Mouse (Mus musculus): ENCODE data around the gene Map2k6. TPM values are rescaled to one million over a fixed set of nuclear protein-coding genes. Genes with fewer than 3 reads are reported as not detected.

Map2k6 gene
- polyA plus RNA-seq, 1 experiment: 12.5 TPM

DNA sequence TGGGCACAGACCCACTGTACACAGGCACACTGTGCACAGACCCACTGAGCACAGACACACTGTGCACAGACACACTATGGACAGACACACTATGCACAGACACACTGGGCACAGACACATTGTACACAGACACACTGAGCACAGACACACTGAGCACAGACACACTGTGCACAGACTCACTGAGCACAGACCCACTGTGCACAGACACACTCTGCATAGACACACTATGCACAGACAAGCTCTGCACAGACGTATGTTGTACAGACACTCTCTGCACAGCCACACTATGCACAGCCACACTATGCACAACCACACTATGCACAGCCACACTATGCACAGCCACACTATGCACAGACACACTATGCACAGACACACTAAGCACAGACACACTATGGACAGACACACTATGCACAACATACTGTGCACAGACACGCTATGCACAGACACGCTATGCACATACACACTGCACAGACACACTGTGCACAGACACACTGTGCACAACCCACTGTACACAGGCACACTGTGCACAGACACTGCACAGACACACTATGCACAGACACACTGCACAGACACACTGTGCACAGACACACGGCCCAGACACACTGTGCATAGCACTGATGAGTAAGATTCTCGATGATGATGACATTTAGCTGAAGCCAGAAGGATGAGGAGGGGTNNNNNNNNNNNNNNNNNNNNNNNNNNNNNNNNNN lies 54.7 kb downstream of the Map2k6 start:
- 95% methylated on average over 5 of the region's 5 CpGs for WGBS

DNA sequence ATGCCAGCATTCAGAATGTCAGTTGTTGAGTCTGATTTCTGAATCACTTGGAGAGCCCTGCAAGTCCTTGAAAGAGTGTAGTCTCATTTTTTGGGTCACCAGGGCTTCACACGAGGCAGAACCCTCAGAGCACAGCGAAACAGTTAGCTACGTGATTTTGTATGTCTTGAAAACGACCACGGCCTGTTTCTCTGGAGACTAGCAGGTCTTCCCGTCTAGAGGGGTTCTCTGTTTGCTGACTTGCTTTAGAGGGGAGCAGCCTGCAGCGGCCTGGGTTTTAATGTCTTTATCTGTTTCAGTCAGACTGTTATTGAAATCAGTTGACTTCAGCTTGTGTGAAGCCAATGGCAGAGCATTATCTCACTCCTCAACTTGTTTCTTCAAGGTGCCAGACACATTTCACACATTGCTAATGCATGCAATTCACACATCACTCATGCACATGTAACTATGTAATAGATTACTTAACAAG lies 58.6 kb downstream of the Map2k6 start:
- H3K27me3 ChIP-seq (ENCODE audit: control insufficient read depth, insufficient read depth, low read length): no peaks in the 10 kb centered on the region
- H3K4me1 ChIP-seq (ENCODE audit: control insufficient read depth, insufficient read depth, low read length): no peaks in the 10 kb centered on the region
- WGBS: 81% methylated on average over 7 of the region's 7 CpGs
- H3K27ac ChIP-seq (ENCODE audit: insufficient read depth, low read length): no peak overlapping the region
- H3K4me3 ChIP-seq (replicated peaks; ENCODE audit: insufficient read depth, low read depth, low read length): no peak overlapping the region
- no peak for DNase-seq
- TF ChIP-seq CTCF (IDR thresholded peaks at IDR 0.05; ENCODE audit: borderline replicate concordance, insufficient read depth, low read depth, low read length) (no peak), POLR2A (IDR thresholded peaks at IDR 0.05; ENCODE audit: borderline replicate concordance, insufficient read depth, low read length) (no peak)

More for the DNA sequence above, 54.7 kb downstream of the Map2k6 start:
- Histone ChIP-seq H3K4me3 (replicated peaks; ENCODE audit: insufficient read depth, low read depth, low read length) (no peak overlapping the region), H3K27me3 (ENCODE audit: control insufficient read depth, insufficient read depth, low read length) (no peaks in the 10 kb centered on the region), H3K27ac (ENCODE audit: insufficient read depth, low read length) (no peak overlapping the region), H3K4me1 (ENCODE audit: control insufficient read depth, insufficient read depth, low read length) (peaks cover 3% of the 10 kb centered on the region; the same call in 1 of the 2 replicates)
- DNase-seq: no peak
- no peak for TF ChIP-seq CTCF (IDR thresholded peaks at IDR 0.05; ENCODE audit: borderline replicate concordance, insufficient read depth, low read depth, low read length)
- TF ChIP-seq POLR2A (IDR thresholded peaks at IDR 0.05; ENCODE audit: borderline replicate concordance, insufficient read depth, low read length): no peak

DNA sequence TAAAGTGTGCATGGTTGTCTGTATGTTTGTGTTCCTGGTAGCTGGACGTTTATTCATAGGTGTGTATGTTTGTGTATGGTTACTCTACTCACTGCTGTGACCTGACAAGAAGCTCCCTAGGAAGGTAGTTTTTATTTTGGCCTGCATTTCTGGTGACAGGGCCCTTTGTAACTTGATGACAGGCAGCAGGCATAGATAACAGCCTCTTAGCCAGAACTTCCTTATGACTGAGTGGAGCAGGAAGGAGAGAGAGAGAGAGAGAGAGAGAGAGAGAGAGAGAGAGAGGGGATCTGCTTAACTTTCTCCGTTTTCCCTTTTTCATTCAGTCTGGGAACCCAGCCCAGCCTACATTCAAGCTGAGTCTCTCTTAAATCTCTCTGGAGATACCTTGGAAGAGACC lies 61.6 kb downstream of the Map2k6 start:
- no peak for DNase-seq
- no peaks in the 10 kb centered on the region for H3K4me1 ChIP-seq (ENCODE audit: control insufficient read depth, insufficient read depth, low read length)
- WGBS: 54% methylated on average over 2 of the region's 2 CpGs
- TF ChIP-seq CTCF (IDR thresholded peaks at IDR 0.05; ENCODE audit: borderline replicate concordance, insufficient read depth, low read depth, low read length) (no peak), POLR2A (IDR thresholded peaks at IDR 0.05; ENCODE audit: borderline replicate concordance, insufficient read depth, low read length) (no peak)
- no peak overlapping the region for H3K4me3 ChIP-seq (replicated peaks; ENCODE audit: insufficient read depth, low read depth, low read length)
- H3K27ac ChIP-seq (ENCODE audit: insufficient read depth, low read length): no peak overlapping the region
- no peaks in the 10 kb centered on the region for H3K27me3 ChIP-seq (ENCODE audit: control insufficient read depth, insufficient read depth, low read length)

DNA sequence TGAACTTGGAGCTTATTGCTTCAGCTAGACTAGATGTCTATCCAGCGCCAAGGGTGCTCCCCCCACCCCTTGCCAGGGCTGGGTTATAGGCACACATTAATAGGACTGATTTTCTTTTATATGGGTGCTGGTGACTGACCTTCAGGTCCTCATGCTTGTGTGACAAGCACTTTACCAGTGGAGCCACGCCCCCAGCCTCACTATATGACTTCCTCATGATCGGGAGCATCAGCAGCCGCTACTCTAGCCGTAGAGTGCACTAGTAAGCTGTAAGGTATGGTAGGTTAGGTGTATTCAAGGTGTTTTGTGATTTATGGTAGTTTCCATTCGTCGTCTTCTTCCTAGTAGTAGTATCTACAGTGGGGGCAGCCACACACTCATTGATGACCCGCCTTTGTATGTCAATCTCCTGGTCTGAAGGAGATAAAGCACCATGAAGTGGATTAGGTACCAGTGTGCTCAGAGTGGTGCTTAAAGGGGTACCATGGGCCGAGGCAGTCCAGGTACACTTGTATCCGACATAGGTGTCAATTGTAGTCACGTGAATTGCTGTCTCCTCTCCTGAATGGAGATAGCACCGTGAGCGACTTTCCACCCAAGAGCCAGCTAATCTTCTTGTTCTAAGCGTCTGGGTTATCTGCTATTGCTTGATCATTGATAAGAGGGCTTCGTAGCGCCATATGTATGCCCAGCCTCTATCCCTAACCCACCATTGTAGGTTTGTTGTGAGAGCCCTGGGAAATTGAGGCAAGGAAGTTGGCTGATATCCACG lies 62.8 kb downstream of the Map2k6 start:
- 98% methylated on average over 17 of the region's 17 CpGs for WGBS
- Histone ChIP-seq H3K4me1 (ENCODE audit: control insufficient read depth, insufficient read depth, low read length) (no peaks in the 10 kb centered on the region), H3K4me3 (replicated peaks; ENCODE audit: insufficient read depth, low read depth, low read length) (no peak overlapping the region), H3K27ac (ENCODE audit: insufficient read depth, low read length) (no peak overlapping the region), H3K27me3 (ENCODE audit: control insufficient read depth, insufficient read depth, low read length) (no peaks in the 10 kb centered on the region)
- TF ChIP-seq POLR2A (IDR thresholded peaks at IDR 0.05; ENCODE audit: borderline replicate concordance, insufficient read depth, low read length): no peak
- TF ChIP-seq CTCF (IDR thresholded peaks at IDR 0.05; ENCODE audit: borderline replicate concordance, insufficient read depth, low read depth, low read length): no peak
- DNase-seq: no peak

DNA sequence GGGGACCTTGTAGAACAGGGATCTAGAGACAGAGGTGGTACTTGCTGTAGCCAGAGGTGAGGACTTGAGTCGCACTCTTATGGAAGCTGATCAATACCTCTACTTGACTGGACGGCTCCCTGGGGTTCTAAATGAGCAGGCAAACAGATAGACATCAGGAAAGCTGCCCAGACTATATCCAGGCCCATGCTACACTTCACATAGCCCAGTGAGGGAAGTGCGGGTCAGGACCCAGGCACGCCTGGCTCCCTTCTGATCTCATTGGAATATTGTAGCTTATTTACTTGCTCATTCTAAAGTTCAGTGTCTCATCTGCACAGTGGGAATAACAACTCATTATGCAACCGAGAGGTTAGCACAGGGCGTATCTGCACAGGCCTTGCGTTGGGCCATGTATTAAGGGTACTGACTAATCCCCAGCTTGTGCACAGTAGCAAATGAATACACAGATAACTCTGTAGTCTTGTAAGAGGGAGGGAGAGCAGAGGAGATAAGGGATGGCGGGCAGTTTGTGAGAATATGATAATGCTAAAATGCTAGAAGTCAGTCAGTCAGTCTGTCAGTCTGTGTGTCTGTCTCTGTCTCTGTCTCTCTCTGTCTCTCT lies 64.2 kb downstream of the Map2k6 start:
- DNase-seq: no peak
- TF ChIP-seq POLR2A (IDR thresholded peaks at IDR 0.05; ENCODE audit: borderline replicate concordance, insufficient read depth, low read length) (no peak), CTCF (IDR thresholded peaks at IDR 0.05; ENCODE audit: borderline replicate concordance, insufficient read depth, low read depth, low read length) (no peak)
- no peaks in the 10 kb centered on the region for H3K4me1 ChIP-seq (ENCODE audit: control insufficient read depth, insufficient read depth, low read length)
- H3K4me3 ChIP-seq (replicated peaks; ENCODE audit: insufficient read depth, low read depth, low read length): no peak overlapping the region
- no peak overlapping the region for H3K27ac ChIP-seq (ENCODE audit: insufficient read depth, low read length)
- no peaks in the 10 kb centered on the region for H3K27me3 ChIP-seq (ENCODE audit: control insufficient read depth, insufficient read depth, low read length)
- 91% methylated on average over 8 of the region's 8 CpGs for WGBS

DNA sequence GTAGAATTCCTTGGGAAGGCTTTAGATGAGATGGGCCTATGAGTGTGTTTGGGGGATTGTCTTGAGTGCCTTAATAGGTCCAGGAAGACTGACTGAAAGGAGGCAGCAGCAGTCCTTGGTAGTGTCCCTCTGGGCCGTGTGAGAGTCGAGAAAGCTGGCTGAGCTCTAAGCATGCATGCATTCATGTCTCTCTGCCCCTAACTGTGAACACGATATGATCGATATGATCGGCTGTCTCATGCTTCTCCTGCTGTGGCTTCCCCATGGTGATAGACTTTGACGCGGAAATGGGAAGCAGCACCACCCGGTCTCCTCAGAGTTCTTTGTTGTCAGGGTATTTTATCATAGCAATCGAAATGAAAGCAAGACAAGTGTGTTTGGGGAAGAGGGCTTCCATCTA lies 64.9 kb downstream of the Map2k6 start:
- Histone ChIP-seq H3K4me3 (replicated peaks; ENCODE audit: insufficient read depth, low read depth, low read length) (no peak overlapping the region), H3K27ac (ENCODE audit: insufficient read depth, low read length) (no peak overlapping the region), H3K27me3 (ENCODE audit: control insufficient read depth, insufficient read depth, low read length) (no peaks in the 10 kb centered on the region), H3K4me1 (ENCODE audit: control insufficient read depth, insufficient read depth, low read length) (no peaks in the 10 kb centered on the region)
- 40% methylated on average over 9 of the region's 9 CpGs for WGBS
- DNase-seq: no peak
- TF ChIP-seq POLR2A (IDR thresholded peaks at IDR 0.05; ENCODE audit: borderline replicate concordance, insufficient read depth, low read length): no peak
- TF ChIP-seq CTCF (IDR thresholded peaks at IDR 0.05; ENCODE audit: borderline replicate concordance, insufficient read depth, low read depth, low read length): no peak

DNA sequence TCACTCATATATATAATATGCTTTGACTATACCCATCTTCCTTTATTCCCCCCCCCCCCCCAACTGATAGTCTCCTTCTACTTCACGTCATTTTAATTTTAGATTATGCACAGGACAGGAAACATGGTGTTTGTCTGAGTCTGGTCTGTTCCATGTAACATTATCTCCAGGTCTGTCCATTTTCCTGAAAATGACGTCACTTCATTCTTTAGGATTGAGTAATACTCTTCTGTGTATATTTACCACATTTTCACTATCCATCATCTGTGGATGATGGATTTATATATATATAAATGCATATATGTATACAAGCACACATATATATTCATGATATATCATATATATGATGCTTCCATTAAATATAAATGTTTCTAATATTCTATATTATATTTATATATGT lies 70.1 kb downstream of the Map2k6 start:
- H3K4me3 ChIP-seq (replicated peaks; ENCODE audit: insufficient read depth, low read depth, low read length): no peak overlapping the region
- TF ChIP-seq POLR2A (IDR thresholded peaks at IDR 0.05; ENCODE audit: borderline replicate concordance, insufficient read depth, low read length) (no peak), CTCF (IDR thresholded peaks at IDR 0.05; ENCODE audit: borderline replicate concordance, insufficient read depth, low read depth, low read length) (no peak)
- WGBS: 95% methylated on average over 2 of the region's 2 CpGs
- no peaks in the 10 kb centered on the region for H3K27me3 ChIP-seq (ENCODE audit: control insufficient read depth, insufficient read depth, low read length)
- H3K27ac ChIP-seq (ENCODE audit: insufficient read depth, low read length): no peak overlapping the region
- no peaks in the 10 kb centered on the region for H3K4me1 ChIP-seq (ENCODE audit: control insufficient read depth, insufficient read depth, low read length)
- DNase-seq: no peak

Measured in cerebellum, adult 2 months (tissue).